Mouse (Mus musculus): ENCODE results near the gene Rsph10b.

The Rsph10b gene

DNA sequence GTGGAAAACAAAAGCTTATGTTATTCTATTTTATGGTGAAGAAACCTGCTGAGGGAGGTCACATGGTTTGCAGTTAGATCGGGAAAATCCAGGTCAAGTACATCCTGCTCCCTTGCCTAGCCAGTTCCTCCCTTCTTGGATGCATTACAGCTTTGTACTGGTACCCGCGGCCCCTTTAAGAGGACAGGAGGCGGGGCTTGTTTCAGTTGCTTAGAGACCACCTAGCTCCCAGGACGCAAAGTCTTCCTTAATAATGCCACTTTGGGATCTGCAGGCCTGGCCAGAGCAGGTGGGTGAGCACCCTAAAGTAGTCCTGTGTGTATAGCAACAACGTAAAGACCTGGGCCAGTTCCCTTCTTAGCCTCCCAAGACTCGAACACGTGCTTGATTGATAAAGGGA, at the start of gene Rsph10b:
TSS of gene Rsph10b (plus strand) at position 205 of the 400 bp plus-strand sequence.
- in situ Hi-C loops (cut with MboI) = no loop called here

DNA sequence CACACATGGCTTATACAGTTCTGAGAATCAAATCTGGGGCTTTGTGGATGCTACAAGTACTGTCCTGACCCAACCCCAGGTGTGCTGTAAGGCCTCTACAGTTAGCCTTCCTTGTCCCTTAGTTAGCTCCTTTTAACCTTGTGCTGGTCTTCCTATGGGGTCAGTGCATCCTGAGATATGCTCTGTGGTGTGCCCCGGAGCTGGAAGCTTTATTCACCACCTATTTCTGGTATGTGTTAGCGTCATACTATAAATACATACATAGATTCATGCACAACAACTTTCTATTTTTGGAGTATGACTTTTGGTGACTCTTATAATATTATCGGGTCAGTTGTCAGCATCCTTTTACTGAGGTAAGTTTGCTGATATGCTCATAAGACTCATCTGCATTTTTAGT, 47.6 kb upstream of the Rsph10b start:
- in situ Hi-C loops (cut with MboI) = no loop called here

DNA sequence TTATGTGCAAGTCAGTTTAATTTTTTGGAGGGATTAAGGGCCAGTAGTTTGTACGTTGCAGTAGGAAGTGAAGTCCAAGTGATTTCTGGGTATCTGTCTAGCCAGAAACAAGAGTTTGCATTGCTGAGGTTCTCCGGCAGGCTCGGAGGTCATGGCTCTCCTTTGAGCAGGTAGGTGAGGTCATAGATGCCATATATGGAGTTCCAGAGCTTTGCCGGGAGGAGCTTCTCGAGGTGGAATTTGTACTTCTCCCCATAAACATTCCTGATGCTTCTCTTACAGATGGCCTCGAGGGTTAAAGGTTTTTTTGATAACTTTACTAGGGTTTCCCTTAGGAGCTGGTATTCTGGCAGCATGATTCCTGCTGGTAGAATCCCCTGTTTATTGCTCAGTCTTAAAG, 42.1 kb upstream of the Rsph10b start:
- in situ Hi-C loops (cut with MboI) = no loop called here

DNA sequence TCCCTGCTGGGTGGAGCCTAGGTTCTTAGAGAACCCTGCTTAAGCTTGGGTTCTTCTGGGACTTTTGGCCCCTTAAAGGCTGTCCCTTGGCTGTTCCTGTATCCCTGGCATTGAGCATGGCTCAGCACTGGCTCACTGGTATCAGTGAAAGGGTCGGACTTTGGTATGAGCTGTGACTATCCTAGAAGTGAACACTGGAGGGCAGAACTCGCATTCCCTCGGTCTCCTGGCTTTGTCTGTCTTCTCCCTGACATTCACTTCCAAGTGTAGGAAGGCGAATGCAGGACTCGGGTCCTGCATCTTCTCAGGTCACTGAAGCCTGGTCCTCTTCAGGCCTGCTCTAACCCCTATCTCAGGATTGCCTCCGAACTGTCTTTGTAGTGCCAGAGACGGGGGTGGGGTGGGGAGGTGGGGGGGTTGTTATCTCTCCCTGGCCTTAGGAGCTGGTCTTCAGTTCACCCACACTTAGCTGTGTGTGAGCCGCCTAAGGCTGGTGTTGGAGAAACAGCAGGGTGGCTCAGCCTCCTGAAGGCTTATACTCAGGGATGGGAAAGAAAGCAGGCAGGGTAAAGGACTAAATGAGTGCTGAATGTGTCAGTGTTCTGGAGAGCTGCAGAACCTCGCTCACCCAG, 40.5 kb upstream of the Rsph10b start:
- in situ Hi-C loops (cut with MboI) = no loop called here

DNA sequence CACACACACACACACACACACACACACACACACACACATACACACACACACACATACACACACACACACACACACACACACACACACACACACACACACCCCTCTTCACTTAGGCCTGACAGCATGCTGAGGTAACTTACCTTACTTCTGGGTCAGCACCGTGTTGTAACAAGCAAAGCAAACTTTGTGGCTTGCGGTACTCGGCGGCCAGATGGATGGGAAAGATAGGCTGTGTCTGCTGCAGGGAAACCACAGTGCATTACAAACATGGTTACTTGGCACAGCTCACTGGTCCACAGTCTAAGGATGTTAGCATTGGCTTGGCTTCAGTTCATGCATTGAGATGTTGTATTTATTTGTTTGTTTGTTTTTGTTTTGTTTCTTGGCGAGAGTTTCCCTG, 39.4 kb upstream of the Rsph10b start:
- in situ Hi-C loops (cut with MboI) = no loop called here

DNA sequence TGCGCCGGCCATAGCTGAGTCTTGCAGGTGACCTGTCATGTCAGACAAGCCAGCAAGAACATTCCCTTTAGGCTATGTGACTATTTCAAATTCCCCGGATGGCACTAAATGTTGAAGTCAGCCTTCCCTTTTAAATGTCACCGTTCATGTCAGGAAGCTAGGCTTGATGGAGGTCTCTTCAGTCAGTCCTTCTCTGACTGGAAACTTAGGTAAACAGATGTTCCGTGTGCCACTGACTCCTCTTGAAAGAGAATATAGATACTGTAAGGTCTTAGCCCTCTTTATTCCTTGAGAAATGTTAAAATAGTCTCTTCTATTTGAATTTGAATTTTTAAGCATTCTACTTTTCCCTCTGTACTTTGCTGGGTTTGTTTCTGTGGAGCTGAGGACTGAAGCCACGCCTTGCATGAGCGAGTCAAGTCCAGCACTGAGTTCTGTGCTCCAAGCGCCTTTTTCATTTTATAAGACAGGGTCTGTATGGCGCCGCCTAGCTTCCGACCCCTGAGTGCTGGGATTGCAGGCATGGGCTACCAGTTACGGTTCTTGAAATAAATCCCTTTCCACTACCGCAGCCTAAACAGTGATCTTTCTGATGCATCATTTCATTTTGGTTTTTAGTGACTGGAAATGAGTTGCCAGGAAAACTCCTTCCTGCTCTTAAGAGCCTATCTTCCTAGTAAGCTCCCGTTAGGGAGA, 35.1 kb upstream of the Rsph10b start, which contains the start of gene Ankrd61:
TSS of gene Ankrd61 (minus strand) at position 51 of the 696 bp plus-strand sequence.
- in situ Hi-C loops (cut with MboI) = no loop called here

DNA sequence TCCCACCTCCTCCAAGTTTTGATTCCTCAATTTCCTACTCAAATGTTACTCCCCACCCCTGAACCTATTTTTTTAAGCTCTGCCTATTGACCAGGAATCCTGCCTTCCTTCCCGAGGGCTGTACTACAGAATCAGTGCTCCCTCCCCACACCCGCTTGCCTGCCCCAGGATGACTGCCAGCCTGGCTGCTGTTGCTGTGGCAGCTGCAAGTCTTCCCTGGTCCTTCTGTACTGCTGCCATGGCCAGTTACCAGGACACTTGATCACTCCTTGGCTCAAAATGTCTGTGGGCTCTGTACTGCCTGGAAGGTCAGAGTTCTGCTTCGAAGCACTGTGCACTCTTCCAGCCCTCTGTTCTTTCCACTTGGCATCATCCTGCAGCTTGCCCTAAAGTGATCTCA, 30.7 kb upstream of the Rsph10b start:
- in situ Hi-C loops (cut with MboI) = no loop called here

DNA sequence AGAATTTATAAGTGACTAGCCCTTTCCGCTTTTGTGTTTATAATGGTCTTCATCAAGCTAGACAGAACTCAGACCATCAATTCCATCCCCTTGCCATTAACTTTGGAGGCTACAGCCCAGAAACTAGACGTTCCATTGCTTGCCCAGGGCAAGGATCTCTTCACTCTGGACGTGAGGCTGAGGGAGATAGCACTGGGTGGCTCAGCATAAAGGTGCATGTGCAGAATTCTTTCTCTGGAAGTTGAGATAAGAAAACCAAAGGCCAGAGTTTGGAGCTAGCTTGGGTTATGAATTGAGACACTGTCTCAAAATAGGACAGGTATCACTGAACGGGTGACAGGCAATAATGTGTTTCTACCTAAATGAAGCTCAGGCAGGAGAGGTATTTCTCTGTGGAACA, 29.0 kb upstream of the Rsph10b start:
- in situ Hi-C loops (cut with MboI) = no loop called here

DNA sequence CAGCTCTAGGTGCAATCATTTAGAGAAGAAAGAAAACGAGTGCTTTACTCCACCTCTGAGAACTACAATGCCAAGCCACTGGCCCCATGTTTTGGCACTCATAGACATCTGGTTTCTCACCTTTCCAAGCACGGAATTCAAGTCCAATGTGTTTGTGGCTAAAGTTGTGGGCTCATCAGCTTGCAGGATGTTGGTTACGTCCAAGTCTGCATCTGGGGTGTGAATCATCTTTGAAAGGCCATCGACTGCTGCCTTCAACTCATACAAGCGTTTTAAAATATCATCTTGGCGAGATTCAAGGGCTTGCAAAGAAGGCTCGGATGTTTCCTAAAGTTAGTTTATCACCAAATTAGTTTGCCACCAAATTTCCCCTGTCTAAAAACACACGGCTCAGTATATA, 26.4 kb upstream of the Rsph10b start:
- in situ Hi-C loops (cut with MboI) = no loop called here

DNA sequence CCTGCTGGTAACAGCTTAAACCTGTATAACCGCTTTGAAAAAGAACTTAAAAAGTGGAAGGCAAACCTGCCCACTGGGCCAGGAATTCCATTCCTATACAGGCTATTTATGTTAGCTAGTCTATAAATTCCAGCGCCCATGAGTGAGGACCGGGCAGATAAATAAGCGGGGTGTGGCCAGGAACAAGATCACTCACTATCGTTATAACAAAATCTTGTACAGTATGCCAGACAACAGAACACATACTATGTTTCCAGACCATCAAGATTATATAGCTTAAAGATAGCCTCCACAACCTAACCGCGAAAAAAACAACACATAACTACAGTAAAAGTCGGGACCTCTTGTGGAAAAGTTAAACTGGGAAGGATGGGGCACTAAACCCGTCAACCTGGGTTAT, 23.9 kb upstream of the Rsph10b start:
- in situ Hi-C loops (cut with MboI) = no loop called here

DNA sequence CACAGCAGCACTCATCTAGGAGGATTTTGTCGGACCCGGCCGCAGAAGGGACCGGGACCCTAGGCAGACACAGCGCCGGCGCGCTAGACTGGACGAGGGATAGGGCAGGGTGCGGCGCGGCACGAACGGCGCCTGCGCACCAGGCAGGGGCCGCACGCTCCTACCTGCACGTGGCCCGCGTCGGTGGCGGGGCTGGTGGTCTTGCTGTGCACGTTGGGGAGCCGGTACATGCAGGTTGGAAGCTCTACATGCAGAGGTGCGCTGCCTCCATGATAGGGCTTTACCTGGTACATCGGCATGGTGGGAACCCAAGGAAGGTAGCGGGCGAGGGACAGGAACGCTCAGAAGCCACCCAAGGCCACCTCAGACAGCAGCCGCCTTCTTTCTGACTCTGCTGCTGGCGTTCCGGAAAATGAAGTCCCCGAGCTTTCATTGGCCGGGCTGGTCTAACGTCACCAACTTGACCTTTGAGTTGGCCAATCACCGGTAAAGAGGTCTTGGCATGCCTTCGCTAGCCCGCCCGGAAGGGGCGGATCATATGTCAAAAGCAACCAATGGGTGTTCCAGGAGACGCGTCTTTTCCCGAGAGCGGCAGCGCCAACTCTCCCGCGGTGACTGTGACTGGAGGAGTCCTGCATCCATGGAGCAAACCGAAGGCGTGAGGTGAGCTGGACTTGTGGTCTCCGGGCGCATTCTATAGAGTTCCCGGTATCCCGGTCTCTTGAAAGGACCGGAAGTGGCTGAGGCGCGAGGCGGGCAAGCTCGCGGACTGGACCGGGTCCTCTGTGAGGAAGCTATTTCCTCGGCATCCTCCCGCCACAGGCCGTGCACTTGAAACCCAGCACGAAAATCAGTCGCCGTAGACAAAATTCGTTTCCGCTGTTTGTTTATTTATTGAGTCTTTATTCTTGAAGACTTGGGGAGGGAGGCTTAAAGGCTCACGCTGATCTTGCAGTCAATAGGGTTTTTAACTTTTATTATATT, 23.1 kb upstream of the Rsph10b start, which contains the start of the genes Aimp2 and Pms2:
TSS of gene Aimp2 (minus strand) at position 431 of the 984 bp plus-strand sequence.
TSS of gene Pms2 (plus strand) at position 548 of the 984 bp plus-strand sequence.
- in situ Hi-C loops (cut with MboI) = no loop called here

DNA sequence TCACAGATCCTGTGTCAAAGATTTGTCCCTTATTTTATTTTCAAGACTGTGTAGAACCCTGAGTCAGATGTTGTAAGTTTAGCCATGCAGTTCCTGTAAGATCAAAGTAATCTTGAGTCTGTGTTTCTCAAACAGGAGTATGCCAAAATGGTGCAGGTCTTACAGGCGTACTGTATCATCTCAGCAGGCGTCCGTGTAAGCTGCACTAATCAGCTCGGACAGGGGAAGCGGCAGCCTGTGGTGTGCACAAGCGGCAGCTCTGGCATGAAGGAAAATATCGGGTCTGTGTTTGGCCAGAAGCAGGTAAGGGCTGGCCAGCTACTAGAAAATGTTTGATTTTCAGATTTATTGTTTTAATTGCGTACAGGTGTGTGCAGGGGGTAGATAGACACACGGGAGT, 16.6 kb upstream of the Rsph10b start:
- in situ Hi-C loops (cut with MboI) = no loop called here

DNA sequence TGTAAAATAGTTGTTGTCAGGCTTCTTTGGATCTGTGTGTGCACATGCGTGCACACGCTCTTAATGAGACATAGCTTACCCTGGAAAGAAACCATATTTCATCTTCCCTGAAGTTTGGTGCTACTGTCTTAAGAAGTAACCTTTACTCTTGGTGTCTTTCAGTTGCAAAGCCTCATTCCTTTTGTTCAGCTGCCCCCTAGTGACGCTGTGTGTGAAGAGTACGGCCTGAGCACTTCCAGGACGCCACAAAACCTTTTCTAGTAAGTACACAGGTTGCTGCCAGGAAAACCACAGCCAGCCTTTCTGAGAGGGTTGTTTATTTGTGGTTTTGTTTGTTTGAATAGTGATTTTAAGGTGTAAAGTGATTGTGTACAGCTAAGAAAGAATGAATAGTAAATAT, 15.4 kb upstream of the Rsph10b start:
- in situ Hi-C loops (cut with MboI) = no loop called here

DNA sequence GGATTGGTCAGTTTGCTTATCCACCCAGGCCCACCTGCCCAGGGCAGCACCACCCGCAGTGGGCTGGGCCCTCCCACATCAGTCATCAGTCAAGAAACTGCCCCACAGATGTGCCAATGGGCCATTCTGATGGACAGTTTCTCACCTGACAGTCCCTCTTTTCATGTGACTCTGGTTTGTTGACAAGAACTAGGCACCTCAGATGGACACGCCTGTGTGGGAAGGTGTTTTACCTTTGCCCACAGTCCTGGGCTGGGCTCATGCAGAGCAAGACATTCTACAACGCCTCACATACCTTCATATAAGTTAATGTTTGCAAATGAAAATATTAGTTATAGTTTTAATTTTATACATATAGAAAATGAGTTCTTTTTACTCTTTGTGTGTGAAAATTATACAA, 14.7 kb upstream of the Rsph10b start:
- in situ Hi-C loops (cut with MboI) = no loop called here

DNA sequence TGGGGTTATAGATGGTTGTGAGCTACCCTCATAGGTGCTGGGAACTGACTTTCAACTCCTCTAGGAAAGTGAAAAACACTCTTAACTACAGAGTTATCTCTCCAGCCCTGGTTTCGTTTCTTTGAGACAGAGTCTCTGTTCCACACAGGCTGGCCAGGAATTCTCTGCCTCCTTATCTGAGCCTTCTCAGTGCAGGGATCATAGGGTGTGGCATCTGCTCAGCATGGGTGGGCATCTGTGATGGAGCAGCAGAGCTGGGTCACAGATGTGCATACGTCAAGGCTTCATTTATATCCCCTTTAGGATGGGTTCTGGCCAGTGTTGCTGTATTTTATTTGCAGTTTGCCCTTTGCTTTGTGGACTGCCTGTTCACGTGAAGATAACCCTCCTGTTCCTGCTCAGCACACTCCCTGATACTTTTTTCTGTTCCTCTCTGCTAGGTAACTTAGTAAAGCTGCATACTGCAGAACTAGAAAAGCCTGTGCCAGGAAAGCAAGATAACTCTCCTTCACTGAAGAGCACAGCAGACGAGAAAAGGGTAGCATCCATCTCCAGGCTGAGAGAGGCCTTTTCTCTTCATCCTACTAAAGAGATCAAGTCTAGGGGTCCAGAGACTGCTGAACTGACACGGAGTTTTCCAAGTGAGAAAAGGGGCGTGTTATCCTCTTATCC, 7.9 kb upstream of the Rsph10b start:
- in situ Hi-C loops (cut with MboI) = no loop called here

DNA sequence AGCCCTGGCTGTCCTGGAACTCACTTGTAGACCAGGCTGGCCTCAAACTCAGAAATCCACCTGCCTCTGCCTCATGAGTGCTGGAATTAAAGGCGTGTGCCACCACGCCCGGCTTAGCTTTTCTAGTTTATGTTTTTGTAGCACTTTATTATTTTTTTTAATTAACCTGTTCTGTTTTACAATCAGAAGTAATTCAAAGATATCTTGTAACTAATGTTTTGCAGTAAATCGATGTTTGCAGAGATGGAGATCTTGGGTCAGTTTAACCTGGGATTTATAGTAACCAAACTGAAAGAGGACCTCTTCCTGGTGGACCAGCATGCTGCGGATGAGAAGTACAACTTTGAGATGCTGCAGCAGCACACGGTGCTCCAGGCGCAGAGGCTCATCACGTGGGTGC, 5.0 kb upstream of the Rsph10b start, which contains the start of gene Gm42421:
TSS of gene Gm42421 (plus strand) at position 301 of the 400 bp plus-strand sequence.
- in situ Hi-C loops (cut with MboI) = no loop called here

DNA sequence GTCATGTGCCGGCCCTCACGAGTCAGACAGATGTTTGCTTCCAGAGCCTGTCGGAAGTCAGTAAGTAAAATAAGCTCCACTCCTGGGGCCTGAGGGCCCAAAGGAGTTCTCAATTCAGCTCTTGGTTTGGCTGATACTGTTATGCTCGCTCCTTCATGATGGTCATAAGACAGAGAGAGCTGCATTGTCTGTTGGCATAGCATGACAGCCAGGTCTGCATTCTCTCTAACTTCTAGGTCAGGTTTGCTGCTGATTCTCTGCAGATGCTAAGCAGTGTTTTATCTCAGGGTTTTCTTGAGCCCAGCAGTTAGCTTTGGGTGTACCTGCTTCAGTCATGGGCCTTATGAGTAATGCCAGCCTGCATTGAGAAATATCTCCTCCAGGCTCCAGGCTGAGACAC, 3.5 kb upstream of the Rsph10b start:
- in situ Hi-C loops (cut with MboI) = no loop called here

DNA sequence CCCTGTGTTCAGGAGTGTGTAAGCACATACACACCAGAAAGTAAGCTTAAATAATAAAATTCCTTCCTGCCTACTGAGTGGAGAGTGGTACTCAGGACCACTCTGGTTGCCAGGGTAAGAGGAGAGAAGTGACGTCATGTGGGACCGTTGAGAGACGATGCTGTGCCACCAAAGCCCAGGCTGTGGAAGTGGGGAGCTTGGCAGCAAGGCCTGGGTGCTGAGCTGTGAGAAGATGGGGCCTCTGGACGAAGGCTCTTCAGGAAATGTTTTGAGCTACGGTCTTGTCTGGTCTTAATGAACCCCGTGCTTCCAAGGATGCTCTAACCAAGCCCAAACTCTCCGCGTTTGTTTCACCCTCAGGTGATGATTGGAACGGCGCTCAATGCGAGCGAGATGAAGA, 2.2 kb upstream of the Rsph10b start:
- in situ Hi-C loops (cut with MboI) = no loop called here

DNA sequence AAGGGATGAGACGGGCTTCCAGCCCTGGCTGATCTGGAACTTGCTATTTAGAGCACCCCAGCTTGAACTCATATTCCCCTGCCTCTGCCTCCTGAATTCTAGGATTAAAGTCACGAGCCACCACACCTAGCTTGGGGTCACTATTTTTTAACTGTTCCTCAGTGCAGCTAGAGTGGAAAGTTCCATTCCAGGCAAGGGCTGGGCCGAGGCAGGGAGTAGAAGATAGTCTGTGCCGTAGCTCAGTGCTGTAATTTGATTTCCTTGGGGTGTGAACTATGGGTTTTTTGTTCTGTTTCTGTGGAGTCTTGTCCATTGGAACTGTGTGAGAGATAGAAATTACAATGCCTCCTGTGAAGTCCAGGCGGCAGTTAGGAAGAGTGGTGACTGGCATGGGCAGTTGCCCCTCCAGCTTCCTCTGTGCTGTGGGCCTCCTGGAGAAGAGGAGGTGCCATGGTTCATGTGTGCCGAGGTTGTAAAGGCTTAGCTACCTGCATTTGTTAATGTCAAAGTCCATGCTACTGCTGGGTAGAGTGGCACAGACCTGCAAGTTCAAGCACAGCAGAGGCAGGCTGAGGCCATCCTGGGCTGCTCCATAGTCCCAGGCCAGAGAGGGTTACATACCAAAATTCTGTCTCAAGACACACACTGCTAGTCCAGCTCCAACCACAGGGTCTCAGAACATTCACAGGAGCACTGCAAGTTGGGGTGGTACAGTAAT, 813 bp upstream of the Rsph10b start:
- in situ Hi-C loops (cut with MboI) = no loop called here

DNA sequence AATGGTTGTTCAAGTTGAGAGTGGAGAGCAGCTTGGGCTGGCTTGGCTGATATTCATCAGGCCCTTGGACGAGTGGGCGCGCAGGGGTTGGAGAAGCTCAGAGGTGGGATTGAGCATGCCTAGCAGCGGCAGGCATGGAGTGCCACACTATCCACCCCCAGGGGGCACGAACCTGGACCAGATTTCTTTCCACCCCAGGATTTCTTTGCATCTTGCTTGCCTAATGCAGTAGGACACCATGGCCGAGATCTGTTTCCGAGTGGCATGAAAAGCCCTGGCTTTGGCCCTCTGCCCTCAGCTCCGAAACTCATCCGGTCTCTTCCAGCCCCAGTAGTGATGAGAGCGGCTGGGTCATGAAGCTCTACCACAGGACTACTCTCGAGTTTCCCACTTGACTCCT, 579 bp downstream of the Rsph10b start:
- in situ Hi-C loops (cut with MboI) = no loop called here

DNA sequence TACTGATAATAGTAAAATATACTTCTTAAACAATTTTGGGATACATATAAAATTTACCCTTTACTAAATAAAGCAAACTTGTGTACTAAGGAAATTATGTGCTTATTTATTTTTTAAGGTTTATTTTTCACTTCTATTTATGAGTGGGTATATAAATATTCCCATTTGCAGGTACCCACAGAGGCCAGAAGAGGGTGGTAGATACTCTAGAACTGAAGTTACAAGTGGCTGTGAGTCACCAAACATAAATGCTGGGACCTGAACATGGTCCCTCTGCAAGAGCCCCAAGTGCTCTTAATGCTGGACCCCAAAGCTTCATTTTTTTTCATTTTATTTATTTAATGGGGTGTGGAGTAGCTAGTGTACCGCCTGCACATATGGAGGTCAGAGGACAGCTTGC, 1.0 kb downstream of the Rsph10b start:
- in situ Hi-C loops (cut with MboI) = no loop called here
